Mouse (Mus musculus) ES-E14 (cell line): Measurements from ENCODE around the gene Dohh. TPM values are rescaled to one million over a fixed set of nuclear protein-coding genes. Genes with fewer than 3 reads are reported as not detected.

Experiments
- DNase-seq: peaks from one replicate; pipeline ENCODE4 v3.0.0-alpha.2; 2013; ENCODE audit warnings: low read depth, low spot score
- H3K27ac ChIP-seq: 2 replicates; pipeline ENCODE4 v1.5.1; 2012; ENCODE audit warnings: low read depth, mild to moderate bottlenecking, low read length, moderate library complexity, mixed read lengths; ENCODE audit not compliant: poor library complexity, insufficient read depth, severe bottlenecking
- H3K36me3 ChIP-seq: 2 replicates; pipeline ENCODE4 v1.6.1; 2012; ENCODE audit warnings: mild to moderate bottlenecking, low read length, moderate library complexity, mixed read lengths; ENCODE audit not compliant: control insufficient read depth, poor library complexity, insufficient read depth, severe bottlenecking
- H3K4me1 ChIP-seq, 2 experiments: fragments of 150-350 bp in 1 of 2; sonication (generic) in 1 of 2; 2 replicates each; pipeline ENCODE4 v1.6.1; 2012; ENCODE audit warnings: low read length in 2 of 2, mild to moderate bottlenecking in 1 of 2, mixed read lengths in 1 of 2; ENCODE audit not compliant: control insufficient read depth in 2 of 2, insufficient read depth in 2 of 2, poor library complexity in 1 of 2
- H3K4me3 ChIP-seq, 2 experiments: fragments of 150-350 bp in 1 of 2; sonication (generic) in 1 of 2; 2 replicates each; pipeline ENCODE4 v1.5.1; 2012; ENCODE audit warnings: low read length in 2 of 2, low read depth in 1 of 2, mild to moderate bottlenecking in 1 of 2, mixed read lengths in 1 of 2; ENCODE audit not compliant: insufficient read depth in 1 of 2, poor library complexity in 1 of 2, severe bottlenecking in 1 of 2
- H3K9ac ChIP-seq: 2 replicates; pipeline ENCODE4 v1.6.1; 2012; ENCODE audit warnings: low read depth, mild to moderate bottlenecking, low read length, mixed read lengths; ENCODE audit not compliant: poor library complexity, insufficient read depth, severe bottlenecking
- H3K9me3 ChIP-seq: fragments of 150-350 bp; sonication (generic); 2 replicates; pipeline ENCODE4 v1.6.1; 2012; ENCODE audit warnings: low read depth, mild to moderate bottlenecking, low read length; ENCODE audit not compliant: control insufficient read depth, insufficient read depth
- CHD2 ChIP-seq: IDR thresholded peaks from 2 replicates; pipeline ENCODE4 v1.6.1; 2014; ENCODE audit warnings: mild to moderate bottlenecking, low read depth, low read length, inconsistent platforms
- HCFC1 ChIP-seq: IDR thresholded peaks from 2 replicates; pipeline ENCODE4 v1.6.1; 2012; ENCODE audit warnings: low read length, inconsistent platforms, borderline replicate concordance; ENCODE audit not compliant: insufficient read depth
- MAFK ChIP-seq: IDR thresholded peaks from 2 replicates; pipeline ENCODE4 v1.6.1; 2014; ENCODE audit warnings: mild to moderate bottlenecking, low read depth, low read length, inconsistent platforms; ENCODE audit not compliant: insufficient read depth
- ZC3H11A ChIP-seq: IDR thresholded peaks from 2 replicates; pipeline ENCODE4 v1.6.1; 2012; ENCODE audit warnings: low read depth, mild to moderate bottlenecking, inconsistent platforms, low read length, borderline replicate concordance
- ZNF384 ChIP-seq: IDR thresholded peaks from 2 replicates; pipeline ENCODE4 v1.6.1; 2012; ENCODE audit warnings: low read depth, low read length, inconsistent platforms
- in situ Hi-C, 2 experiments: fragments of 600-800 bp; cut with MboI; formaldehyde crosslinking; loops; one replicate each; pipeline ENCODE4 v1.15.1; 2025; ENCODE audit warnings: low sequenced_read_pairs in 2 of 2, inconsistent platforms in 1 of 2; ENCODE audit not compliant: unreplicated experiment in 2 of 2
- total RNA-seq: library from RNA; depleted of rRNA; stranded (reverse); fragments of 300-350 nt; gene quantifications from 2 replicates; pipeline ENCODE4 v1.2.3, GENCODE M21; 2012

Dohh gene
- total RNA-seq, 1 experiment, result 168 TPM

- no peak overlapping the region for H3K9ac ChIP-seq
- H3K9me3 ChIP-seq, result no peaks in the 10 kb centered on the region
- no peak overlapping the region for H3K27ac ChIP-seq
- no peak for TF ChIP-seq MAFK
- TF ChIP-seq ZC3H11A, result no peak
- TF ChIP-seq HCFC1, result no peak
- TF ChIP-seq ZNF384, result no peak
- no peak for TF ChIP-seq CHD2
- DNase-seq, result no peak
- H3K36me3 ChIP-seq, result peaks cover 42% of the 10 kb centered on the region; the same call in 1 of the 2 replicates
- in situ Hi-C loops, result no loop called here
- H3K4me3 ChIP-seq, result no peak overlapping the region
- peaks cover 8 to 54% of the 10 kb centered on the region in 2 experiments; a peak in 3 of 4 replicates for H3K4me1 ChIP-seq
Observed at GRCm38 (mm10) chr10:81362336-81362949, 21.8 kb upstream of the Dohh start.

- in situ Hi-C loops, result no loop called here
- Histone ChIP-seq H3K4me1 (peaks cover 3 to 49% of the 10 kb centered on the region in 2 experiments; a peak in 3 of 4 replicates), H3K36me3 (peaks cover 54% of the 10 kb centered on the region), H3K4me3 (peak overlapping the region; percentile 23 to 28; a peak in 3 of 4 replicates), H3K27ac (no peak overlapping the region), H3K9ac (no peak overlapping the region), H3K9me3 (no peaks in the 10 kb centered on the region)
- TF ChIP-seq ZNF384 (no peak), MAFK (no peak), ZC3H11A (no peak), CHD2 (no peak), HCFC1 (no peak; the same call in 1 of the 2 replicates)
- DNase-seq, result no peak
Observed at GRCm38 (mm10) chr10:81363436-81364346, 20.5 kb upstream of the Dohh start.

GRCm38 (mm10) chr10:81364666-81365065 is 19.6 kb upstream of the Dohh start:
- DNase-seq, result no peak
- peaks cover 3 to 49% of the 10 kb centered on the region in 2 experiments; a peak in 3 of 4 replicates for H3K4me1 ChIP-seq

GRCm38 (mm10) chr10:81365073-81365472 is 19.2 kb upstream of the Dohh start:
- in situ Hi-C loops, result no loop called here
- peaks cover 65% of the 10 kb centered on the region for H3K36me3 ChIP-seq
- TF ChIP-seq ZNF384 (no peak), CHD2 (no peak), MAFK (no peak), ZC3H11A (no peak), HCFC1 (no peak)
- no peak overlapping the region for H3K9ac ChIP-seq
- H3K4me1 ChIP-seq, result peaks cover 3 to 45% of the 10 kb centered on the region in 2 experiments; a peak in 3 of 4 replicates
- no peak for DNase-seq
- no peak overlapping the region for H3K4me3 ChIP-seq
- no peak overlapping the region for H3K27ac ChIP-seq
- H3K9me3 ChIP-seq, result no peaks in the 10 kb centered on the region

More at GRCm38 (mm10) chr10:81364666-81365065, 19.6 kb upstream of the Dohh start:
- TF ChIP-seq CHD2 (no peak), ZC3H11A (no peak), ZNF384 (no peak), MAFK (no peak), HCFC1 (no peak)
- H3K9ac ChIP-seq, result peak overlapping the region; percentile 5; the same call in 1 of the 2 replicates
- no peaks in the 10 kb centered on the region for H3K9me3 ChIP-seq
- H3K36me3 ChIP-seq, result peaks cover 64% of the 10 kb centered on the region
- H3K4me3 ChIP-seq, result peak overlapping the region in 1 of 2 experiments; percentile 10; a peak in 1 of 4 replicates
- in situ Hi-C loops, result no loop called here
- H3K27ac ChIP-seq, result no peak overlapping the region
